In the genomic region with DNA sequence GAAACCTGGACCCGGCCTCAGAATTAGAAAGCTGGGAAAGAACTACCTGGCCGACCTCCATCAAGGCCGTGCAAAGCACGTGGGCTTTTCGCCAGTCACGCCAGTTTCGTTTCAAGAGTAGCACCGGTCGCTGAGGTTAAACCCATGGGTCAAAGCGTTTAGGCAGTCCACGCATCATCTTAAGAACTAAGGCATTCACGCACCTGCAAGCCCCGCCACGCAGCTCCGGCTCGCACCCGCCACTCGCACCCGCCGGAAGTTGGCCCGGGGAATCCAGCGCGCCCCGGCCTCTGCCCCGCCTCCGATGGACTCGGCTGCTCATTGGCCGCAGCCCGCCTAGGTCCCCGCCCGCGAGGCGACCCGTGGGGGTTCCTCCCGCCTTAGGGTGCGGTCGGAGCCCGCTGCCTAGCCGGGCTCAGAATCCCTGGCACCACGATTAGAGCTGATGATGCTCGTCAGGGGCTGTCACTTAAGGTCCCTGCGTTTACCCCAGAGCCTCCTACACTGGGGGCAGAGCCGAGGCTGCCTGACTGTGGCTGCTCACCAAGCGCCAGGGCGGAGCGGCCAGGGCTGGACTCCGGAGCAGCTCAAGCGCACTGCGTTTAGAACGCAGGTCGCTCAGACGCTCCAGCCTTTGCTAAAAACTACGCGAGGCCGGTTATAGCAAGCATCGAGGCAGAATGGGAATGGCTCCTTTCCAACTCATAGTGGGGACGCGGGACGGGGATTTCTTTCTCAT, we compare ENCODE assay signal across 8 mouse cellular contexts. TPM values are rescaled to one million over a fixed set of nuclear protein-coding genes. Genes with fewer than 3 reads are reported as not detected.
A peak's percentile ranks its signal among the peaks of the same experiment; 100 is the strongest.
DNase-seq lines count a peak whose midpoint lies in the region; ATAC-seq lines count a peak whose summit lies in the region.

A gene (minus strand): TSS at position 272 of the 739 bp plus-strand sequence.

- H3K9ac ChIP-seq in hindbrain, embryonic 12.5 days: peak within 1 kb of the TSS; percentile 82

- peaks cover 12% of the 10 kb centered on the region for H3K4me1 ChIP-seq in hindbrain, embryonic 12.5 days

- peak; percentile 88 for ATAC-seq in hindbrain, embryonic 12.5 days (ENCODE audit: low FRiP score)

- WGBS in hindbrain, embryonic 12.5 days: under 1% methylated on average over 59 of the region's 59 CpGs

- peak within 1 kb of the TSS; percentile 94 for H3K4me2 ChIP-seq in hindbrain, embryonic 12.5 days (replicated peaks)

- H3K4me3 ChIP-seq in hindbrain, embryonic 12.5 days: peak within 1 kb of the TSS; percentile 77

- H3K27me3 ChIP-seq in hindbrain, embryonic 12.5 days: no peaks in the 10 kb centered on the region

- DNase-seq in Muller cell, postnatal 12 days (ENCODE audit: inconsistent ontology term): peak; percentile 95
- peak; percentile 96 for DNase-seq in cerebellum, adult 9-11 months
- DNase-seq in frontal cortex, postnatal 10 days (ENCODE audit: low spot score in 2 of 2): peak; percentile 88 to 92
- DNase-seq in layer of hippocampus, postnatal 14 days (ENCODE audit: low spot score in 2 of 2): peak; percentile 90 to 94
- peak; percentile 94 for DNase-seq in lung, postnatal 14 days
- DNase-seq in retina, adult 2 months (ENCODE audit: low read depth, low spot score): peak; percentile 78
- peak; percentile 94 for DNase-seq in thymus, postnatal 4 days

- H3K27ac ChIP-seq in hindbrain, embryonic 12.5 days: peak within 1 kb of the TSS; percentile 99

- peaks cover 13% of the 10 kb centered on the region for H3K36me3 ChIP-seq in hindbrain, embryonic 12.5 days

- H3K9me3 ChIP-seq in hindbrain, embryonic 12.5 days (replicated peaks): no peaks in the 10 kb centered on the region

RNA-seq across cellular contexts. Expression of the gene that starts here (rescaled TPM):
- 85.2 and 88.1 TPM in 2 replicates for polyA plus RNA-seq in hindbrain, embryonic 12.5 days (2016; fragmentation: Nextera tagmentation; extraction: Ambion mirVana)
- total RNA-seq in layer of hippocampus, postnatal 14 days (2021): 10 to 100 TPM; 45.7 to 56.7 TPM

Comparison
In these comparisons a context has a peak if more than half of its experiments do, and no peak if none do; other contexts are left out.
1. Peak in every context shown above with its lines: DNase-seq, ATAC-seq, H3K4me3 ChIP-seq and H3K27ac ChIP-seq.